Mouse (Mus musculus) kidney, postnatal 10 days (tissue): Measurements from ENCODE around the gene Tspan9.

Source experiments
- DNase-seq: peaks from one replicate; pipeline ENCODE4 v3.0.0; 2021; ENCODE audit warnings: mixed read lengths

The Tspan9 gene

GRCm38 (mm10) chr6:128131390-128131789 lies 12.0 kb downstream of the Tspan9 start:
- DNase-seq = no peak

GRCm38 (mm10) chr6:128130686-128131085 lies 12.7 kb downstream of the Tspan9 start:
- no peak for DNase-seq

- DNase-seq = no peak
Observed at GRCm38 (mm10) chr6:128129382-128129781, 14.0 kb downstream of the Tspan9 start.

GRCm38 (mm10) chr6:128127312-128127711 lies 16.1 kb downstream of the Tspan9 start:
- no peak for DNase-seq

- no peak for DNase-seq
Observed at GRCm38 (mm10) chr6:128126876-128127275, 16.5 kb downstream of the Tspan9 start.

- DNase-seq = no peak
Observed at GRCm38 (mm10) chr6:128125464-128125863, 17.9 kb downstream of the Tspan9 start.

- peak; percentile 75 for DNase-seq
Observed at GRCm38 (mm10) chr6:128124222-128124971, 19.0 kb downstream of the Tspan9 start.

GRCm38 (mm10) chr6:128122127-128122526 lies 21.3 kb downstream of the Tspan9 start:
- peak; percentile 23 for DNase-seq

- peak; percentile 49 for DNase-seq
Observed at GRCm38 (mm10) chr6:128121691-128122090, 21.7 kb downstream of the Tspan9 start.

GRCm38 (mm10) chr6:128120806-128121205 lies 22.6 kb downstream of the Tspan9 start:
- DNase-seq = no peak

GRCm38 (mm10) chr6:128118670-128119230 lies 24.6 kb downstream of the Tspan9 start:
- DNase-seq = no peak

- DNase-seq = no peak
Observed at GRCm38 (mm10) chr6:128116836-128117542, 26.4 kb downstream of the Tspan9 start.

GRCm38 (mm10) chr6:128116344-128116743 lies 27.1 kb downstream of the Tspan9 start:
- DNase-seq = no peak

- DNase-seq = no peak
Observed at GRCm38 (mm10) chr6:128115121-128115520, 28.3 kb downstream of the Tspan9 start.

- DNase-seq = no peak
Observed at GRCm38 (mm10) chr6:128112605-128113004, 30.8 kb downstream of the Tspan9 start.

GRCm38 (mm10) chr6:128111784-128112183 lies 31.6 kb downstream of the Tspan9 start:
- DNase-seq = no peak

GRCm38 (mm10) chr6:128108324-128109035 lies 34.9 kb downstream of the Tspan9 start:
- DNase-seq = peak; percentile 62

GRCm38 (mm10) chr6:128107698-128108097 lies 35.7 kb downstream of the Tspan9 start:
- no peak for DNase-seq

GRCm38 (mm10) chr6:128106154-128106553 lies 37.2 kb downstream of the Tspan9 start:
- peak; percentile 48 for DNase-seq

- peak; percentile 75 for DNase-seq
Observed at GRCm38 (mm10) chr6:128104712-128105324, 38.6 kb downstream of the Tspan9 start.

GRCm38 (mm10) chr6:128103874-128104273 lies 39.5 kb downstream of the Tspan9 start:
- peak; percentile 21 for DNase-seq

- peak; percentile 79 for DNase-seq
Observed at GRCm38 (mm10) chr6:128102296-128102999, 40.9 kb downstream of the Tspan9 start.
